Mouse (Mus musculus) frontal cortex, adult 2 months (tissue): ENCODE data around the gene Hid1. TPM values are rescaled to one million over a fixed set of nuclear protein-coding genes. Genes with fewer than 3 reads are reported as not detected.

ENCODE experiments used
- DNase-seq, 2 experiments: peaks; one replicate each; pipeline ENCODE4 v3.0.0; 2022; ENCODE audit warnings: low spot score in 1 of 2; ENCODE audit errors: extremely low spot score in 1 of 2
- polyA plus RNA-seq: library from polyadenylated mRNA; depleted of rRNA; stranded (reverse); fragments of >200 nt; gene quantifications from 2 replicates; pipeline ENCODE4 v1.2.3, GENCODE M21; 2012

The Hid1 gene
- polyA plus RNA-seq, 1 experiment, result 106 TPM

DNA sequence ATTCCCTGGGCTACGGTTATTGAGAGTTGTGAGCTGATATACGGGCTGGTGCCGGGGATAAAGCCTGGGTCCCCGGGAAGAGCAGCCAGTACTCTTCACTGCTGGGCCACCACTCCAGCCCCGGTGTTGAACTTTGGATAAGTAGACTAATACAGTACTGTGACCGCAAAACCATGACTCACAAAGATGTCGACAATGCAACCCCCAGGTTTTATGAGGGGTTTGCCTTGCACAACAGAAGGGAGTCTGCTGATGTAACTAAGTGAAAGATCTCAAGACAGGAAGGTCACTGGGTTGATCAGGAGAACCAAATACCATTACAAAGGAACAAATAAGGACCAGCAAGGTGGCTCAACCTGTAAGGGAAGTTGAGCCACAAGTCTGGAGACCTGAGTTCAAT lies 9.2 kb upstream of the Hid1 start:
- DNase-seq, result no peak

DNA sequence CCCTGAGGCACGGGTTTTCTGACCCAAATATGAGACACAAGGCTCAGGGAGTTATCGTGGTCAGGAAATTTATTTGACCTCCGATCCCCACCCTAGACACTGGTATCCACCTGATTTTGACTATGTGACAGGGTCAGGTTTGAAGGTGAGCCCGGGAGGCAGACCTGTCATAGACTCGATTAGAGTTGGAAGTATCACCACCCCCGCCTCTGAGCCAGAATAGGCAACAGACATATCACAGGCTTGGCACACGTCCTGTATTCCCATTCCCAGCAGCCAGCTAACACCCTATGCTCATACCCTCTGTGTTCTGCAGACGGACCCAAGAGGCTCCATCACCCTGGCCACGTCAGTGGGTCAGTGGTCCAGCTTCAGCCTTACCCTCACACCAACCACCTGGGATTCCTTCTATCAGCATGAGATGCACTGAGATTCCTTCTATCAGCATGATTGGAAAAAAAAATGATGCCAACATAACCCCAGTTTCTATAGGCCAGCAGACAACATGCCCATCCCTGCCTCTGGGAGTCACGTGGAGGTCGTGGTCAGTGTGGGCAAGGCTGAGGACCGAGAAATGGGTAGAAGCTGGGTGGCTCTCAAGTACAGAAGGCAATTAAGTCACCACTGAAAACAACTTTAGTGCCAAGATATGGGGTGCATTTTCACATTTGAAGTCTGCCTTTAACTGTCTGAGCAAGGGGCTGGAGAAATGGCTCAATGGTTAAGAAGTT lies 7.3 kb upstream of the Hid1 start:
- DNase-seq, result peak; percentile 46 to 74

DNA sequence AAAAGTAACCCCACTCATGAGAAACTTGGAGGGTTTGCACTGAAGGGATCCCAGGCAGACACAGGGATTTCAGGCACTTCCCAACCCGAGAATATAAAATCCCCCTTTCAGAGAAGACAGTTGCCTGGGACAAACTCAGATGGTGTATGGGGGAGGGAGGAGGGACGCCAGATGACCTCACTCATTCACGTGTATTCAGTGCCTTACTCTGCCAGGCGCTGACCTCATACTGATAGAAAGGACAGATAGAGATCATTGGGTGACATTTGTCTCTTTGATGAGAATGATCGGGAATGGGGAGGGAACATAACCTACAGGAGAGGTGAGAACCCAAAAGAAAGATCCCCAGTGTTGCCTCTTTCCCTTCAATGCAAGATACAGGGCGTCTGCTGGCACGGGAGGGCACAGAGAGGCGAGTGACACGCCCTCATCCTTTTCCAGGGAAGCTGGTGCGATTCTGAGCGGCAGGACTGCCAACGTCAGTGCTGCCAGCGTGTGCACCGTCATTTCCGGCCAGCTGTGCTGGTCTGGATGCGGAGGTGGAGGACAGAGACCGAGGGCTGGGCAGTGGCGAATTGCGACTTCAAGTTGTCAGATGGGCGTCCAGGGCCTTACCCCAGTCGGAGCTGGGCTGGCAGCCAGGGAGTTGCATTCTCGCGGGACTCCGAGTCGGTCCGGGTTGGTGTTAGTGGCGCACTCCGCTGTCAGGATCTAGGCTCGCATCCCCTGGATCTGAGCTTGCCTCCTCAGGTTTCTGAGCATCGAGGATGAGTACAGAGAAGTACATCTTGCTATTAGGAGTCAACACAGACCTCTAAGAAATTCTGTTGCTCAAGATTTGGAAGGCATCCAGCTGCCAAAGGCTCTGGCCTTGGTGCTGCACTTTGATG lies 6.5 kb upstream of the Hid1 start:
- DNase-seq, result peak; percentile 51 to 76

DNA sequence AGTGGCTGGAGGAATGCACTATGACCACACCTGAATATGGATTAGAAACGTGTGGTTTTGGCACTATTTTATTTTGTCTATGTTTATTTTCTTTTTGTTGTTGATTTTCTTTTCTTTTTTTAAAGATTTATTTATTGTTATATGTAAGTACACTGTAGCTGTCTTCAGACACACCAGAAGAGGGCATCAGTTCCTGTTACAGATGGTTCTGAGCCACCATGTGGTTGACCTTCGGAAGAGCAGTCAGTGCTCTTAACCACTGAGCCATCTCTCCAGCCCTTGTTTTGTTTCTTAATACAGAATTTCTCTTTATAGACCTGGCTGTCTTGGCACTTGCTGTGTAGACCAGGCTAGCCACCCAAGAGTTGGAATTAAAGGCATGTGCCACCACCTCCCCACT lies 5.2 kb upstream of the Hid1 start:
- no peak for DNase-seq

DNA sequence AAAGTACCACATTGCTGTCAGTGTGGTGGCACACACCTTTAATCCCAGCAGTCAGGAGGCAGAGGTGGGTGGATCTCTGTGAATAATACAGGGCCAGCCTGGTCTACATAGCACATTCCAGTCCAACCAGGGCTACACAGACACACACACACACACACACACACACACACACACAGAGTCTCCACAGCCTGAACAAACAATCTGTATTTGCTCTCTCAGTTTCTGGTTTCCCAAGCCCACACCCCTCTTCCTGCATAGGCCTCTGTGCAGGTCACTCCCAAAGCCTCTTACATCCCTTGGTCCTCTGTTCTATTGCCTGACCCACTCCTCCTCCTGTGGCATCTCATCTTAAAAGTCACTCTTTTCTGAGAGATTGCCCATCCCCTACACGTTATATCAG lies 4.5 kb upstream of the Hid1 start:
- no peak for DNase-seq

DNA sequence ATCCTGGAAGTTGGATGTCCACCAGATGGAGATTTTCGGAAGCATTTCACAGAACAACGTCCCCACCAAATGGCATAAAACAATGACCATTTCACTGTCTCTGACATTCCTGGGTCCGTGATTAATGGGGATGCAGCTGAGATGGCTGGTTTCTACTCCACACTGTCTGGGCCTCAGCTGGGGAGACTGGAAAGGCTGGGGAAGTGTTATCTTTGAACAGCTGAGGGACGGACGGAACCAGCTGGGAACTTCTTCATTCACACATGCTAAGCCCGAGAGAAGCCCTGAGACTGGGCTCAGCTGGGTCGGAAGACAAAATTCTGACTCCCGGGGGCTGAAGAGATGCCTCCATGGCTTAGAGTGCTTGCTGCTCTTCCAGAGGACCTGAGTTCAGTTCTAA lies 3.8 kb upstream of the Hid1 start:
- DNase-seq, result no peak

DNA sequence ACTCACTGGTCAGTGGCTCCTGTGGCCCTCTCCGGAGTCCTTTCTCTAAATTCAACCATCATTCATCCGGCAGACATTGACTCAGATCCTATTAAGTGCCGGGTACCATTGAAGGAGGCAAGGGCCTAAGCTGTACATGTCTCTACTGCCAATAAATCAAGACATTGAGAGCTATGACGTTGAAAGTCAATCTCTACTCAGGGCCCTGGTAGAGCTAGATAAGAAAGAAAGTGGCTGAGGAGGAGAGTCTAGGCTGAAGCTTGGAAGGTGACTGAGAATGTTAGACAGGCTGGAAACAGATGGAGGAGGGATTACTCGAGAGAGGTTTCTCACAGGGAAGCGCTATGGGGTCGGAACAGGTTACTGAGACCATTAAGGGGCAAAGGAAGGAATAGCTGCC lies 2.8 kb upstream of the Hid1 start:
- no peak for DNase-seq

DNA sequence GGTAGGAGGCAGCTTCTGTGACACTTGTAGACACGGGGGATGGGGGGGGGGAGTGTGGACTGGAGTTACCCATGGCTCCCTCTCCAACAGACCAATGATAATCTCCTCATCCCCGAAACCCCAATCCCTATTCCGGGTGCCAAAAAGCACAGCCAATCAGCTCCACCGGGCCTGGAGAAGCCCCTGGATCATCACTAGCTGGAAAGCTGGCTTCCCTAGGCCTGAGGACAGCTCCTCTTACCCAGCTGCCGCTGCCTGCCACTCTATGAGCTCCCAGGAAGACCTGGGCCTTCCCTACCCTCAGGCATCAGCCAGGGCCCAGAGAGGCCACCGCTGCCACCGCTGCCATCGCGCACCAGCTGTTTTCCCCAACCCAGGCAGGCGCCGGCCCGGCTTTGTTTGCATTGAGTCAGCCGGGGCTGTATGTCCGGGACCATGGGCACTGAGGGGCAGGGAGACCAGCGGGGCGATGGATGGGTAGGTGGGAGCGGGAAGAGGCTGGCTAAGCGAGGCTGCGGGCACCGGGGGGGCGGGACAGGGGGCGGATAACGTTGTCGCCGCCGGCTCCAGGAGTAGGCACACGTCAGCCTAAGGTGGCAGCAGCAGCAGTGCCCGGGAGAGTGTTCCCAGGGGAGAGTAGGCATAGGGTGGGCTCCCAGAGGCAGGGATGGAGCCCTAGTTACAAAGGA lies 706 bp downstream of the Hid1 start:
- DNase-seq, result peak; percentile 49 to 76

DNA sequence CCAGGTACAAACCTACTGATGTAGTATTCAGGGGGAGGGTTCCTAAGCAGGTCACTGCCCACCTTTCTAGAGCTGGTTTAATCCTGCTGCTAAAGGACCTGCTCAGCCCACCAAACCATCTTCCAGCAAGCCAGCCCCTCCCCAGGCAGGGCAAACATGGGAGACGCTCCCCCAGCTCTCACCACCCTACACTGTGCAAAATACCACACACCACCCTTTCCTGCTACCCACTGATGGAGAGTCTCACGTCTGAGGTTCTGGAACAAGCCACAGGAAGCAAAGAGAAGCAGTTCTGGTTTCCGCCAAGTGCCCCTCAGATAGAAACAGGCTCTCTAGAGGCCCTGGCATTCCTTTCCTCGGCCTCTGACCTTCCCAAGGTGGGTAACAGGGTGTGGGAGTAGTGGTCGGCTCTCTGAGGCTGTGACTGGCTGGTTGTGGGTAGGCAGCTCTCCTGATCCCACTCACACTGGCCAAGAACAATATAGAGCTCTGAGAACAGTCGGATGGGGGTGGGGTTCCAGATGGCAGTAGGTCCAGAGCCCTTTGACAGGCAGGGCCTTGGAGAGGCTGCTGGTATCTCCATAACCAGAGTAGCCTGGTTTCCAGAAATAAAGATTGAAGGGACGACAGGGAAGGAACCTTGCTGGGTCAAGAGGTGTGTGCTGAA lies 1.4 kb downstream of the Hid1 start:
- DNase-seq, result no peak

DNA sequence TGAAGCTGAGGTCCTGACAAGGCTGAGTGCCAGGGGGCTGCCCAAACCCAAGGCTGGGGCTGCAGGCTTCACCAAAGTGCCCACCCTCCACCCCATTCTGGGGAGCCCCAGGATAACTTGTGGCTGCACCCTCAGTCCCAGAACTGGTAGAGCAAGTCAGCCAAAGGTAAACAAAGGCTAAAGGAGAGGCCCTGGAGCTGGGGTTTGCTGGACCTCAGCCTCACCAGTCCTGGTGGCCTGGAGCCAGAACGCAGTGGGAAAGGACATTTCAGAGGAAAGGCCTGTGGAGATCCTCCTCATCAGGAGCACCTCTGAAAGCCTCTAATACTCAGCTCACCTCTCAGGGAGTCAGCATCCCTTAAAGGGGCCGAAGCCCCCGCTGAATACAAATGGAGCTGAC lies 3.4 kb downstream of the Hid1 start:
- no peak for DNase-seq

DNA sequence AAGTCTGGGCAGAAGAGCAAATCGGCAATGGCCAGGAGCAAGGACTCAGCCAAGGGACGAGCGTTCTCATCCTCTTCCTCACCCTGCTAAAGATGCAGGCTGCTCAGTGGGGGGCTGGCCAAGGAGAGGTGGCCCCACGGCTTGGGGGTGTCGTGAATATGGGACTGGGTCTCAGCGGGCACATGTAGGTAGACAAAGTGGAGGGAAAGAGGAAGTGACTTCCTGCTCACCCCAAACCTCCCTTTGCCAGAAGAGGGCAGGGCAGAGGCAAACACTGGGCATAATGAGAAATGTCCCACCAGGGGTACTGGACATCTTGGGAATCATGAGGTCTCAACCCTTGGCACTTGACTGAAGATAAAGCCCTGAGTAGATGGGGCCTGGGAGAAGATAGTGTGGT lies 7.8 kb downstream of the Hid1 start:
- no peak for DNase-seq

DNA sequence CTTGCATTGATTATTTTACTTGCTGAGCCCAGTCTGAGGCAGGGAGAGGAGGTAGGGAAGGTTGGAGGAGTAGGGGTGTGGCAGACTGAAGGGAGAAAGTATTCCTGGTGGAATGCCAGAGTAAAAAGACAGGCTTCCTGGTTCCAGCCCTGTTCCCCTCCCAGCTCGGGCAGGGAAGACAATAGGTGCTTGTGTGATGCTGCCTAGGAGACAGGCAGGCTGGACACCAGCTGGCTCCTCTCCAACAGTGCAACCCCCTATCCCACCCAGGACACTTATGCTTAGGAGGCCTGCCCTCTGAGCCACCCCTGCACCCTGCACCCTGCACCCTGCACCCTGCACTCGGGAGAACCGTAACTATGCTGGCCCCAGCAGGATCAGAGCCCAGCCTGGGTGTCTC lies 8.3 kb downstream of the Hid1 start:
- no peak for DNase-seq

DNA sequence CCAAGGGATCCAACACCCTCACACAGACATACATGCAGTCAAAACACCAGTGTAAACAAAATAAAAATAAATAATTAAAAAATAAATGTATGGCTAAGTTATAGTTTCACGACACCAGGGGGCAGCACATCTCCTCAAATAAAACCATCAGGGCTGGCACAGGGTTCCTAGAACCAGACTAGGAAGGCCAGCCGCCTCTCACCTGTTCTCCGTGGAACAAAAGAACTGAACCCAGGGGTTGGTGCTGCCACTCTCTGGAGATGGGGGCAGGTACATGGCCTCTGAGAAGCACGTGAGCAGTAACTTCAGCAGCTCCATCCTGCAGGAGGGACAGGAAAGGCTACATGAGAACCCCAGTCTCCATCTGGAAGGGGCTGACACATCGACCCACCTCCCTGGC lies 9.1 kb downstream of the Hid1 start:
- DNase-seq, result peak in 1 of 2 experiments; percentile 84

DNA sequence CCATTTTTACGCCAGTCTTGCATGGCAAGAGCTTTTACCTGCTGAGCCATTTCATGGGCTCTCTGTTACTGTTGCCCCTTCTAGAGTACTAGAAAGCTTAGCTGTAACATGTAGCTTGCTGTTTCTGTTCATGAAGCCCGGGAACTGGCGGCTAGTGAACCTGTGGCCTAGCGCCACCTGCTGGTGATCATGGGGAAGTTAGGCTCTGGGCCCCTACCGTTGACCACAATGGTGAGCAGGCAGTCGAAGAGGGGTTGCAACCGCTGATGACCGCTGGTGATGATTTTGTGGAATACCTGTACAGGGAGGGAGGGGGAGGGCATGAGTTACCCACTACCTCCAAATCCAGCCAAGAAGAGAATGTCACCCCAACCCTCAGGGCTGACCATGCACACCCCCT lies 13.4 kb downstream of the Hid1 start:
- peak in 1 of 2 experiments; percentile 82 for DNase-seq

DNA sequence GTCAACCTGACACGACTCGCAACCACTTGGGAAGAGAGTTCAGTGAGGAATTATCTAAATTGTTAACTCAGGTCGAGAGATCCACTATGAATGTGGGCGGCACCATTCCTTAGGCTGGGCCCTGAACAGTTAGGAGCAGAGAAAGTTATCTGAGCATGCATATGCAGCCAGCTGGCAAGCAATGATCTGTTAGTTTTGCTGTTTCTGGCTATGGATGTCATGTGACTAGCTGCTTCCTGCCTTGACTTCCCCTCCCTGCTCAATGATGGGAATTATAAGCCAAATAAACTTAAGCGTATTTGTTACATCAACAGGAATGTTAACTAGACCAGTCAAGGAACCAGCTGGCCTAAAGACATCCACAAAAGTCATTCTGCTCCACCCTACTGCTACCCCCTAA lies 14.2 kb downstream of the Hid1 start:
- DNase-seq, result no peak

DNA sequence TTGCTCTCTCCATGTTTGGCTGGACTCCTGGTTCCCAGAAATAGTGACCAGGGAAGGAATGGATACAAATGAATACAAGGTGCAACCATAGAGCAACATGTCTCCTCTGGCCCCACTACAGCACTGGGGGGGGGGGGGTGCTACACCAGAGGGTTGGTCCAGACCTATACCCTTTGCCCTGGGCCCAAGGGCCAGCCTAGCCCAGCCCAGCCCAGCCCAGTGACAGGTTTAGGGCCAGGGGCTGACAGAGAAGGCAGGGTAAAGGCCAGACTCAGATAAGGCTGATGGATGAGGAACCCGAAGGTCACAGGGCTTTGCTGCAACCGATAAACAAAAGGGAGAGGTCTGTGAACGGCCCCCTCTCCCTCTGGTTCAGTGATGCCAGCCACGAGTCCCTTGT lies 17.6 kb downstream of the Hid1 start:
- no peak for DNase-seq

DNA sequence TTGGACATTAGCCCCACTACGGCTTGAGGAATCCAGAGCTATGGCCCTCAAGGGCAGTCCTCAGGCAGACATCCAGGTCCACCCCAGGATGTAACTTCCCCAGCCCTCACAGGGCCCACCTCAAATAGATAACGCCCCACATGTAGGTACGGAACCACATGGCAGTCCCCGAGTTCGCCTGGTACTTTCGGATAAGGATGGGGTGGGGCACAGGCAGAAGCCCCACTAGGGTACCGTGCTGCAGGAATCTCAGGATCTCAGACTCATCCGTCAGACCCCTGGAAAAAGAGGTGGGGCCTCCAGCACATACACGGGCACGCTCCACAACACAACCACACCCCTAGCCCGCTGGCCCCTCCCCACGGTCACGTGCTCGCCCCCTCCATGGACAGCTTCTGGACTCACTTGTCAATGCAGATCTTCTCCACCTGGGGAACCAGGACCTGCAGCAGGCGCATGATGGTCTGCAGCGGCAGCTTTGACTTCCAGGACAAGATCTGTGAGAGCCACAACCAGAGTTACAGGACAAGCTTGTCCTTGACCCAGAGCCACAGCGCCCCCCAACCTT lies 18.8 kb downstream of the Hid1 start:
- DNase-seq, result no peak

DNA sequence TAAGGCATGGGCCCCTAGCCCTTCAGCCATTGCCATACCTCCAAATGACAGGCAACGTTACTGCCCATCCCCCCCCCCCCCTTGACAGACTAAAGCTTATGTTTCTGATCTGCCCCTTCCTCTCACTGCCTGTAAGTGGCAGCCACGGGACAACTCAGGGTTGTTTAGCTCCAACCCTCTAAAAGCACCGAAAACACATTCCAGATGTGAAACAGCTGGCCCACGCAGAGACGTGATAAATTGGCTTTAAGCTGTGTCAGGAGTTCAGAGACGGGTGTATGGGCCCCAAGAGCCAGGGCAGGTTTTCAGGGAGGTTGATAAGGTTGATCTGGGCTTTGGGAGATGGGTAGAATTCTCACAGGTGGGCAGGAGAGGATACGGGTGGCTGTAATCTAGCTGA lies 22.0 kb downstream of the Hid1 start:
- DNase-seq, result no peak

DNA sequence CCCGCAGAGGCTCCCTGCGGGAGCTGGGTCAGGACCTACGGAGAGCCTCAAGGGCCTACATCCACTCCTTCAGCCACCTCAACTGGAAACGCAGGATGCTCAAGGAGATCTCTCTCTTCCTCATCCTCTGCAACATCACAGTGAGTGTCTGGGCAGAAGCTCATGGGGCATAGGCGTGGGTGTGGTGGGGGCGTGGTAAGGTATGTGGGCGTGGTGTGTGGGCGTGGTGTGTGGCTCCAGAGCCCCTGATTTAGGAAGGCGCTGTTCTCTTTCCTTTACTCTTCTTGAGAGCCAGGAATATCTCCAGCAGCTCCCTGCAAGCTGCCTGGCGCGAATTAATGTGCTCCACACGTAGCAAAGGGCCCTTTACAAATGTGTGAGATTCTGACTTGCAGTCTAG lies 22.6 kb downstream of the Hid1 start:
- no peak for DNase-seq

DNA sequence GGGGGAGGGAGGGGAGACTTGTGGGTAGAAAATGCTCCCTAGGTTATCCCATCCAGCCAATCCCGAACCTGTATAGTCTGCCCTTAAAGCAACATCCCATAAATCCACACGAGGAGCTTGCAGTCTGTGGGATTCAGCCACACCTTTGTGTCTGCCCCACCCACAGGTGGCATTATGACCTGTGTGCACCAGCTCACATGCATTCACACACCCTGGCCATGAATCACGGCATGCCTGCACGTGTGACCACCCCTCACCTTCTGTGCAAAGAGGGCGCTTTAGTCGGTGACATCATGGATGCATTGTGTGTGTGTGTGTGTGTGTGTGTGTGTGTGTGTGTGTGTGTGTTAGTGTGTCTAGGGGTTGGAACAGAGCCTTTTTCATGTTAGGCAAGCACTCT lies 25.7 kb downstream of the Hid1 start:
- no peak for DNase-seq

DNA sequence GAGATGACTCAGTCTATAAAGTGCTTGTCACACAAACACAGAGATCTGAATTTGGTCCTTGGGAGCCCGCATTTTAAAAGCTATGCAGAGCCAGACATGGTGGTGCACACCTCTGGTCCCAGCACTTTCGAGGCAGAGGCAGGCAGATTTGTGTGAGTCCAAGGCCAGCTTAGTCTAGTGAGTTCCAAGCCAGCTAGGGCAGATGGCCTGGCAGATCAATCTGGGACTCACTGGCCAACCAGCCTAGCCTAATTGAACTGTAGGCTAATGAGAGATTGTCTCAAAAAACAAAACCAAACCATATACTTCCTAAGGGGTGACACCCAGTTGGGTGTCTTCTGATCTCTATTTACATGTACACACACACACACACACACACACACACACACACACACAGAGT lies 26.3 kb downstream of the Hid1 start:
- no peak for DNase-seq
